Mouse (Mus musculus) megakaryocyte, embryonic 14.5 days (primary cell): Measurements from ENCODE around the gene Fpgs.

ENCODE experiments used
- FLI1 ChIP-seq: IDR thresholded peaks from 2 replicates; pipeline ENCODE4 v1.6.1; 2012; ENCODE audit warnings: low read length, inconsistent platforms, mixed read lengths
- GATA1 ChIP-seq: IDR thresholded peaks from 3 replicates; pipeline ENCODE4 v1.6.1; 2012; ENCODE audit warnings: mixed read lengths, low read length, inconsistent platforms, borderline replicate concordance

DNA sequence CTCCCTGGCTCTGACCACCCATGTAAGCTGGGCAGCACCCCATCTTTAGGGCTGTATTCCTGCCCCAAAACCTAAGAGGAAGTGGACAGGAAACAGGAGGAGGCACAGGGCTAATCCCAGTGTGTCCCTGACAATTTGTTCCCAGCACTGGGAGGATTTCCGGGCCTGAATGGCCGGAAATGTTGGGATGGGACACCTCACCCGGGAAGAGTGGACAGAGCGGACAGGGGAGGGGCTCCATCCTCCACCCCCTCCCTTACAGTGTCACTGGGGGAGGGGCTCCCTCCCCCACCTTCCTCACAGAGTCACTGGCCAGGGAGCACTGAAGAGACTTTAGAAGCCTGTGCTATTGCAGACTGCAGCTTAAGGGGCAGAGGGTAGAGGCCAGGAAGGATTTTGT lies 31.0 kb upstream of the Fpgs start:
- no peak for TF ChIP-seq FLI1
- TF ChIP-seq GATA1: no peak
